9 mouse cellular contexts compared by ENCODE assay signal in the genomic region with DNA sequence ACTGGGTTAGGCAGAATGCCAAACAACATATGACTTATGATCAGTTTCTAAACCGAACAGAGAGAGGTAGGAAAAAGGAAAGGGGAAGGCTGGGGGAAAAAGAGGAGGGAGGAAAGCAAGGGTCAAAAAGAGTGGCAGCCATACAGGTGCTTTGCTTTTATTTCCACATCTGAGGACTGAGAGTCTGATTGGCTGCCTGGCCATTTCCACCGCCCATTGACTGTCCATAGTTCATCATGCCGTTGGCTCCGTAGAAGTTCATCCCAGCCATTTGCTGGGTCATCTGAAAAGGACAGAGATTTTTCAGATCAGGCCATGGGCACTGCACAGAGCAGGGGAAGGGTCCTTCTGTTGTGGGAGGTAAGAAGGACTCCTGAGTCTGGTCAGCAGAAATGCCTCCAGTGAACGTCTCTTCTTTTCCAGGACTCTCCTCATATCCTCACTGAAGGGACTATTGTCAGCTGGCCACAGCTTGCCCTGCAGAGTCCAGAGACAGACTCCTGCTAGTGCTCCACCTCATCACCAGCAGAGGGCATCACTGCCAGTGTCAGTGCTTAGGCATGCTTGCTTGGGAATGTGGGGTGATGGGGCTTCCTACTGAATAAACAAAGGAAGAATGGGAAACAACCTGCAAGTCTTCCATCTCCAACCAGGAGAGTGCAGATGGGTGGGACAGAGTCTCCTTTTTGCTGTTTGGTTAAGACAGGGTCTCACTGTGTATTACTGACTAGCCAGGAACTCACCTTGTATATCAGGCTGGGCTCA. TPM values are rescaled to one million over a fixed set of nuclear protein-coding genes. Genes with fewer than 3 reads are reported as not detected.
DNase-seq lines count a peak whose midpoint lies in the region; ATAC-seq and TF ChIP-seq lines count a peak whose summit lies in the region.
"Had no signal": no experiment of that assay in that cellular context is flagged by ENCODE, and none has a peak within 500 bp of the region (broad histone marks: within the 10 kb centered on the region; RNA-seq: fewer than 3 reads in every experiment).

No protein-coding gene starts in this region.

- H3K9ac ChIP-seq in kidney, embryonic 16.5 days (replicated peaks; ENCODE audit: low read length): no peak overlapping the region
- H3K9ac ChIP-seq in MEL (ENCODE audit: control insufficient read depth, low read depth, low read length, poor library complexity, severe bottlenecking): no peak overlapping the region
- H3K9ac ChIP-seq in hindbrain, embryonic 14.5 days: no peak overlapping the region
- H3K9ac ChIP-seq: embryonic facial prominence, embryonic 15.5 days had no signal

- DNase-seq in kidney, adult 8-10 months: peak; percentile 25 to 53
- DNase-seq in MEL (ENCODE audit: low read depth, low spot score): peak; percentile 37
- DNase-seq in hindbrain, embryonic 14.5 days (ENCODE audit: low spot score): peak; percentile 40
- DNase-seq in lung, adult 2 months: no peak
- DNase-seq in gastrocnemius, postnatal 14 days: no peak

- H3K36me3 ChIP-seq in kidney, embryonic 16.5 days (ENCODE audit: insufficient read depth, low read length): peaks cover 40% of the 10 kb centered on the region
- peaks cover 0 to 8% of the 10 kb centered on the region in 2 experiments; a peak in 2 of 4 replicates for H3K36me3 ChIP-seq in MEL (ENCODE audit: control insufficient read depth in 1 of 2, insufficient read depth in 2 of 2, low read length in 2 of 2)
- peaks cover 72% of the 10 kb centered on the region for H3K36me3 ChIP-seq in hindbrain, embryonic 14.5 days (replicated peaks; ENCODE audit: control insufficient read depth, insufficient read depth)
- H3K36me3 ChIP-seq in small intestine, adult 2 months (ENCODE audit: control insufficient read depth, insufficient read depth, low read length): peaks cover 45% of the 10 kb centered on the region

- WGBS in kidney, embryonic 16.5 days: 74% methylated on average over 5 of the region's 5 CpGs
- 85% methylated on average over 5 of the region's 5 CpGs for WGBS in hindbrain, embryonic 14.5 days
- 79% methylated on average over 5 of the region's 5 CpGs for WGBS in lung, adult 2 months
- WGBS in small intestine, adult 2 months: 78% methylated on average over 5 of the region's 5 CpGs

- TF ChIP-seq POLR2A in MEL (IDR thresholded peaks at IDR 0.05; ENCODE audit: control insufficient read depth in 1 of 2, insufficient read depth in 1 of 2, low read depth in 1 of 2, low read length in 2 of 2, poor library complexity in 1 of 2): no peak
- TF ChIP-seq POLR2A in bone marrow macrophage, adult 2 months (IDR thresholded peaks at IDR 0.05; ENCODE audit: borderline replicate concordance, low read depth, low read length): no peak
- no peak for TF ChIP-seq POLR2A in lung, adult 2 months (IDR thresholded peaks at IDR 0.05; ENCODE audit: borderline replicate concordance, extremely low read depth, low read depth, low read length)
- no peak for TF ChIP-seq POLR2A in small intestine, adult 2 months (IDR thresholded peaks at IDR 0.05; ENCODE audit: low read depth, low read length)

- H3K27me3 ChIP-seq in kidney, embryonic 16.5 days (ENCODE audit: insufficient read depth, low read length): no peaks in the 10 kb centered on the region
- no peaks in the 10 kb centered on the region for H3K27me3 ChIP-seq in MEL (ENCODE audit: control insufficient read depth in 1 of 2, insufficient read depth in 2 of 2, low read length in 2 of 2)
- no peaks in the 10 kb centered on the region for H3K27me3 ChIP-seq in hindbrain, embryonic 14.5 days (ENCODE audit: control insufficient read depth, insufficient read depth, low read length)
- H3K27me3 ChIP-seq in small intestine, adult 2 months (ENCODE audit: control insufficient read depth, insufficient read depth, low read length): no peaks in the 10 kb centered on the region
- H3K27me3 ChIP-seq: embryonic facial prominence, embryonic 15.5 days had no signal

- intact Hi-C loops in gastrocnemius, postnatal 14 days (cut with DNase I; ENCODE audit: low total_unique reads): no loop called here

- no peak overlapping the region for H3K27ac ChIP-seq in kidney, embryonic 16.5 days (ENCODE audit: low read length)
- H3K27ac ChIP-seq in MEL (ENCODE audit: control insufficient read depth, low read depth, low read length): no peak overlapping the region
- H3K27ac ChIP-seq in bone marrow macrophage, adult 2 months (ENCODE audit: insufficient read depth, low read depth, low read length): no peak overlapping the region
- H3K27ac ChIP-seq in hindbrain, embryonic 14.5 days: no peak overlapping the region
- H3K27ac ChIP-seq in small intestine, adult 2 months (ENCODE audit: insufficient read depth, low read depth, low read length): no peak overlapping the region
- H3K27ac ChIP-seq: embryonic facial prominence, embryonic 15.5 days had no signal

- no peak for ATAC-seq in kidney, embryonic 16.5 days (ENCODE audit: low FRiP score, low TSS enrichment)
- ATAC-seq in hindbrain, embryonic 14.5 days (ENCODE audit: low FRiP score): peak; percentile 48; the same call in 1 of the 2 replicates

- H3K4me2 ChIP-seq in kidney, embryonic 16.5 days (replicated peaks; ENCODE audit: low read depth, low read length): no peak overlapping the region
- H3K4me2 ChIP-seq in hindbrain, embryonic 14.5 days (replicated peaks): no peak overlapping the region
- H3K4me2 ChIP-seq: embryonic facial prominence, embryonic 15.5 days had no signal

- peak; percentile 60 to 68 (median 66) for TF ChIP-seq CTCF in MEL (IDR thresholded peaks at IDR 0.05 in 2 of 3, conservative IDR thresholded peaks at IDR 0.05 in 1 of 3; ENCODE audit: control insufficient read depth in 1 of 3, insufficient read depth in 1 of 3, low read depth in 2 of 3, low read length in 3 of 3, poor library complexity in 1 of 3, severe bottlenecking in 1 of 3)
- peak; percentile 67 for TF ChIP-seq CTCF in bone marrow macrophage, adult 2 months (IDR thresholded peaks at IDR 0.05; ENCODE audit: low read depth, low read length)
- TF ChIP-seq CTCF in lung, adult 2 months (IDR thresholded peaks at IDR 0.05; ENCODE audit: insufficient read depth, low read length): peak; percentile 57
- TF ChIP-seq CTCF in small intestine, adult 2 months (IDR thresholded peaks at IDR 0.05; ENCODE audit: extremely low read depth, insufficient read length, insufficient replicate concordance, low read depth, low read length): peak; percentile 61; the same call in 1 of the 2 replicates

- H3K79me2 ChIP-seq in MEL (ENCODE audit: control insufficient read depth, insufficient read depth, low read length, poor library complexity): 0 out of 2 replicates have a peak, but pooled peaks cover 1% of the 10 kb centered on the region

- no peaks in the 10 kb centered on the region for H3K4me1 ChIP-seq in kidney, embryonic 16.5 days (ENCODE audit: insufficient read depth, low read length)
- H3K4me1 ChIP-seq in MEL (ENCODE audit: control insufficient read depth in 1 of 2, insufficient read depth in 2 of 2, low read length in 2 of 2): no peaks in the 10 kb centered on the region
- H3K4me1 ChIP-seq in bone marrow macrophage, adult 2 months (ENCODE audit: control insufficient read depth, insufficient read depth, low read length): peaks cover 5% of the 10 kb centered on the region; the same call in 1 of the 2 replicates
- no peaks in the 10 kb centered on the region for H3K4me1 ChIP-seq in hindbrain, embryonic 14.5 days (replicated peaks; ENCODE audit: control insufficient read depth, insufficient read depth, low read length)
- peaks cover 3% of the 10 kb centered on the region; the same call in 1 of the 2 replicates for H3K4me1 ChIP-seq in lung, adult 2 months (ENCODE audit: control insufficient read depth, insufficient read depth, low read length)
- no peaks in the 10 kb centered on the region for H3K4me1 ChIP-seq in small intestine, adult 2 months (ENCODE audit: control insufficient read depth, insufficient read depth, insufficient read length, low read length)
- H3K4me1 ChIP-seq: embryonic facial prominence, embryonic 15.5 days had no signal

- TF ChIP-seq EP300 in MEL (IDR thresholded peaks at IDR 0.05; ENCODE audit: low read depth in 1 of 2, low read length in 2 of 2): no peak

- no peaks in the 10 kb centered on the region for H3K9me3 ChIP-seq in kidney, embryonic 16.5 days (ENCODE audit: low read length)
- H3K9me3 ChIP-seq in MEL (replicated peaks; ENCODE audit: insufficient read depth, low read length): no peaks in the 10 kb centered on the region
- H3K9me3 ChIP-seq in hindbrain, embryonic 14.5 days (ENCODE audit: control insufficient read depth, low read length): no peaks in the 10 kb centered on the region
- H3K9me3 ChIP-seq: embryonic facial prominence, embryonic 15.5 days had no signal

- TF ChIP-seq RAD21 in MEL (IDR thresholded peaks at IDR 0.05; ENCODE audit: low read depth, low read length): peak; percentile 5; the same call in 1 of the 2 replicates

- H3K4me3 ChIP-seq in kidney, embryonic 16.5 days (ENCODE audit: low read length): no peak overlapping the region
- H3K4me3 ChIP-seq in MEL (ENCODE audit: control insufficient read depth in 1 of 2, insufficient read depth in 1 of 2, low read depth in 2 of 2, low read length in 2 of 2): no peak overlapping the region
- no peak overlapping the region for H3K4me3 ChIP-seq in bone marrow macrophage, adult 2 months (ENCODE audit: insufficient read depth, low read length)
- H3K4me3 ChIP-seq in hindbrain, embryonic 14.5 days (replicated peaks; ENCODE audit: low read length): no peak overlapping the region
- no peak overlapping the region for H3K4me3 ChIP-seq in lung, adult 2 months (replicated peaks; ENCODE audit: extremely low read depth, low read depth, low read length)
- no peak overlapping the region for H3K4me3 ChIP-seq in small intestine, adult 2 months (ENCODE audit: low read depth, low read length)
- H3K4me3 ChIP-seq: embryonic facial prominence, embryonic 15.5 days had no signal

RNA-seq across cellular contexts. Expression of a gene that starts 18.1 kb away (rescaled TPM):
- 10.3 TPM in 2 replicates for polyA plus RNA-seq in kidney, embryonic 16.5 days (2015; fragmentation: Nextera tagmentation; extraction: Ambion mirVana)
- 1.8 and 2.0 TPM in 2 replicates for total RNA-seq in MEL (2012; rRNA removed)
- polyA plus RNA-seq in MEL (2012; ENCODE audit: insufficient read depth in 1 of 2, insufficient read length in 2 of 2, low read depth in 1 of 2, low replicate concordance in 2 of 2, missing spikeins in 1 of 2): 1 to 10 TPM in 1 of 2 experiments, not detected in 1; 4.3 TPM
- polyA plus RNA-seq in bone marrow macrophage, adult 2 months (2012; ENCODE audit: insufficient read depth, insufficient read length, missing spikeins): 2.0 and 2.4 TPM in 2 replicates
- 5.4 and 6.0 TPM in 2 replicates for polyA plus RNA-seq in hindbrain, embryonic 14.5 days (2014; fragmentation: Nextera tagmentation; extraction: Ambion mirVana)
- 3.5 and 4.3 TPM in 2 replicates for polyA plus RNA-seq in lung, adult 2 months (2012; rRNA removed)
- 0.60 and 1.8 TPM in 2 replicates for polyA plus RNA-seq in small intestine, adult 2 months (2012; rRNA removed)
- total RNA-seq in gastrocnemius, postnatal 14 days (2021): 1 to 10 TPM; 1.1 to 1.3 TPM

RNA-seq across cellular contexts. Expression of a gene that starts 44.7 kb away (rescaled TPM):
- 33.0 and 35.2 TPM in 2 replicates for polyA plus RNA-seq in kidney, embryonic 16.5 days (2015; fragmentation: Nextera tagmentation; extraction: Ambion mirVana)
- total RNA-seq in MEL (2012; rRNA removed): 17.8 and 18.1 TPM in 2 replicates
- polyA plus RNA-seq in MEL (2012; ENCODE audit: insufficient read depth in 1 of 2, insufficient read length in 2 of 2, low read depth in 1 of 2, low replicate concordance in 2 of 2, missing spikeins in 1 of 2): 10 to 100 TPM in 1 of 2 experiments, not detected in 1; 20.6 TPM
- 19.3 and 20.1 TPM in 2 replicates for polyA plus RNA-seq in bone marrow macrophage, adult 2 months (2012; ENCODE audit: insufficient read depth, insufficient read length, missing spikeins)
- 23.2 and 29.6 TPM in 2 replicates for polyA plus RNA-seq in hindbrain, embryonic 14.5 days (2014; fragmentation: Nextera tagmentation; extraction: Ambion mirVana)
- polyA plus RNA-seq in lung, adult 2 months (2012; rRNA removed): 3.3 and 5.4 TPM in 2 replicates
- 1.3 and 2.8 TPM in 2 replicates for polyA plus RNA-seq in small intestine, adult 2 months (2012; rRNA removed)
- total RNA-seq in gastrocnemius, postnatal 14 days (2021): 1 to 10 TPM; 2.8 to 3.9 TPM

RNA-seq across cellular contexts. Expression of a gene that starts 47.5 kb away (rescaled TPM):
- polyA plus RNA-seq in kidney, embryonic 16.5 days (2015; fragmentation: Nextera tagmentation; extraction: Ambion mirVana): 12.9 and 15.0 TPM in 2 replicates
- 33.8 and 36.5 TPM in 2 replicates for total RNA-seq in MEL (2012; rRNA removed)
- polyA plus RNA-seq in MEL (2012; ENCODE audit: insufficient read depth in 1 of 2, insufficient read length in 2 of 2, low read depth in 1 of 2, low replicate concordance in 2 of 2, missing spikeins in 1 of 2): 100 to 1,000 TPM in 1 of 2 experiments, 10 to 100 TPM in 1; 83.5 to 118 TPM
- polyA plus RNA-seq in bone marrow macrophage, adult 2 months (2012; ENCODE audit: insufficient read depth, insufficient read length, missing spikeins): 137 and 139 TPM in 2 replicates
- 57.3 and 61.4 TPM in 2 replicates for polyA plus RNA-seq in hindbrain, embryonic 14.5 days (2014; fragmentation: Nextera tagmentation; extraction: Ambion mirVana)
- polyA plus RNA-seq in lung, adult 2 months (2012; rRNA removed): 17.6 and 24.9 TPM in 2 replicates
- 12.1 and 28.1 TPM in 2 replicates for polyA plus RNA-seq in small intestine, adult 2 months (2012; rRNA removed)
- 10 to 100 TPM; 16.1 to 16.3 TPM for total RNA-seq in gastrocnemius, postnatal 14 days (2021)

Comparison
In these comparisons a context has a peak if more than half of its experiments do, and no peak if none do; other contexts are left out.
1. DNase-seq: peak in kidney, adult 8-10 months (2 of 2), MEL (single experiment) and hindbrain, embryonic 14.5 days (single experiment); none in lung, adult 2 months (single experiment) and gastrocnemius, postnatal 14 days (single experiment).
2. Peak in every context shown above with its lines, with median percentiles within 50 percentile points of each other: CTCF ChIP-seq.